Mouse (Mus musculus) embryonic fibroblast, embryonic 13.5 days (primary cell): ENCODE data around the gene Zfp341.

Experiments used
- CTCF ChIP-seq: IDR thresholded peaks from 2 replicates; pipeline ENCODE4 v1.5.1; 2011; ENCODE audit warnings: mild to moderate bottlenecking, control low read depth, low read length, moderate library complexity, borderline replicate concordance; ENCODE audit not compliant: insufficient read depth
- POLR2A ChIP-seq: IDR thresholded peaks from 2 replicates; pipeline ENCODE4 v1.6.1; 2011; ENCODE audit warnings: low read depth, mild to moderate bottlenecking, control low read depth, low read length, moderate library complexity

- TF ChIP-seq CTCF, result no peak
- TF ChIP-seq POLR2A, result no peak
These were observed 17.4 kb downstream of the Zfp341 start for GRCm38 (mm10) chr2:154630531-154630930.
